Mouse (Mus musculus): ENCODE measurements at regions not wholly inside any gene's neighbourhood (a gene's known extent, or its start where the extent isn't known, plus 50 kb on each side); places are given as distances from the start of the nearest gene placed in this dataset.

DNA sequence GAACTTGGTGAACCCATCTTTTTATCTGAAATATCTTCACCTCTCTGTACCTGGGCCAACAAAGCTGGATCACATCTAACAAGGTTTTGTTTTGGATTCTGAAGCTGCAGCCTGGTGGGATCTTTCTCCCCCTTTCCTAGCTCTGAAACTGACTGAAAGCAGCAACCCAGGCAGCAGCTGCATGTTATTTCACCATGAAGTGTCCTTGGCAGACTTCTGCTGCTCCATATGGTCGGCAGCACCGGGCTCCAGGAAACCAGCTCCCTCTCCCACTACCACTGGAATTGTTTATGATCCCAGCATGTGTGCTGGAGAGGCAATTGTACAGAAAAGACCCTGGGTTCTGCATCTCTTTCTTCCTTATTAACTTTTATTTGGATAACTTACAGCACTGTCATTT is 145.0 kb downstream of the Spata18 start:
- no peak for DNase-seq (ENCODE audit: low read depth, low spot score)

DNA sequence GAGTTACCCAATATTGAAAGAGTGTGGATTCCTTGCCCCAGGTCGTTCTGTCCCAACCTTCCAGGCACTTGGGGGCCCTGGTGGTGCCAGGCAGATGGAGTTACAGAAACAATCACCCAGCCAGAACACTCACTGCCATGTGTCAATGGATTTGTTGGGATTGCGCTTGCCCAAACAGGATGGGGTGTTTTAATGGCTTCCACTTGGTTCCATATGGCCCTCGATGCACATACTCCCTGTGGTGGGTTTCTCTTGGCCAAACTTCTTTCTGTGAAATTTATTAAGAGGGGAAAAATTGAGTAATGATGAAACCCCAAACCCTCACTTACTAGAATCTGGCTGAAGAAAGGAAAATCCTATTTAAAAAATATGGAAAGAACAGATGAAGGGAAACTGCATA is 146.8 kb downstream of the Spata18 start:
- no peak for DNase-seq (ENCODE audit: low read depth, low spot score)

- no peak for DNase-seq (ENCODE audit: low read depth, low spot score)
Observed at GRCm38 (mm10) chr5:73803431-73803830, 152.3 kb downstream of the Spata18 start.

DNA sequence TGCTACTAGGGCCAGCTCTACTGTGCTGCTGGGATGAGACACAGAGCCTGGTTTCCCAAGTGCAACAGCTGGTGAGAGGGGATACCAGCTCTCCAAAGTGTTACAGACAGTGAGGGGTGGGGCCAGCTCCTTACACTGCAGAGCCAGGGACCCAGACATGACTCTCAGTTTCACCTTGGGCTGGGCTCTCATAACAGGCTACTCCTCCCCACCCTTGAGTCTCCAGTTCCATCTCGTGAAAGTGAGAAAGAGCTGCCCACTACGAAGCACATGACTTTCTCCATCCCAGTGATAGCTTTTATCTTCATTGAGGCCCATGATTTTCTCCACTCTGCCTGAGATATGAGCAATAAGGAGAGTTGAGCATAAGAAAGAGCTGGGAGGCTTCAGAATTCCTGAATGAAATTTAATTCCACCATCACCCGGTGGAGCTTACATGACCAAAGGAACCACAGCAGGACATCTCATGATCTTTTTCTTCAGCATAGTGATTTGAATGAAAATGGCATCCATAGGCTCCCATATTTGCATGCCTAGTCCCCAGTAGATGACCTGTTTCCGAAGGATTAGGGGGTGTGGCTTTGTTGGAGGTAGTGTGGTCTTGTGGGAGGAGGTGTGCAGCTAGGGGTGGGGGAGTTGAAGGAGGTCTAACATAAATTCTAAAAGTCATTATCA is 153.5 kb downstream of the Spata18 start:
- DNase-seq (ENCODE audit: low read depth, low spot score), result no peak

- DNase-seq (ENCODE audit: low read depth, low spot score), result no peak
Observed at GRCm38 (mm10) chr5:73810660-73811059, 159.5 kb downstream of the Spata18 start.

- DNase-seq (ENCODE audit: low read depth, low spot score), result peak; percentile 23
Observed at GRCm38 (mm10) chr5:73811094-73811521, 159.9 kb downstream of the Spata18 start.

- DNase-seq (ENCODE audit: low read depth, low spot score), result no peak
Observed at GRCm38 (mm10) chr5:73815752-73816151, 164.6 kb downstream of the Spata18 start.

- DNase-seq (ENCODE audit: low read depth, low spot score), result no peak
Observed at GRCm38 (mm10) chr5:73817180-73817579, 166.0 kb downstream of the Spata18 start.

- no peak for DNase-seq (ENCODE audit: low read depth, low spot score)
Observed at GRCm38 (mm10) chr5:73821956-73822545, 170.9 kb downstream of the Spata18 start.

DNA sequence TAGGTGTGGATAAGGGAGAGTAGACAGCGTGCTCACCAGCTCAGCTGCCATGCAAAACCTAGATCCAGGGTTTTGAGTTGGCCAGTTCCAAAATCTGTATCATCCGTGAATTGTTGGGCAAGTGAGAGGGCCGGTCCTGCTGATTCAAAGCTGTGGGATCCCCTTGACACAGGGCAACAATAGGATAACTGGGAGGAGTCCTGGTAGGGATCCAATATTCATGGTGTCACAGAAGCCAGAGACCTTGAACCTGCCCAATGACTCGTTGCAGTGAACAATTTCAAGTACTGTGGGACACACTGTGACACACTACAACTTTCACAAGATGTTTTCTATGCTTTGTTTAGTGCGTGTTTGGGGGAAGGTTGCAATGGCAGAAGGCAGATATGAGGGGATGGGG is 172.2 kb downstream of the Spata18 start:
- DNase-seq (ENCODE audit: low read depth, low spot score), result no peak

DNA sequence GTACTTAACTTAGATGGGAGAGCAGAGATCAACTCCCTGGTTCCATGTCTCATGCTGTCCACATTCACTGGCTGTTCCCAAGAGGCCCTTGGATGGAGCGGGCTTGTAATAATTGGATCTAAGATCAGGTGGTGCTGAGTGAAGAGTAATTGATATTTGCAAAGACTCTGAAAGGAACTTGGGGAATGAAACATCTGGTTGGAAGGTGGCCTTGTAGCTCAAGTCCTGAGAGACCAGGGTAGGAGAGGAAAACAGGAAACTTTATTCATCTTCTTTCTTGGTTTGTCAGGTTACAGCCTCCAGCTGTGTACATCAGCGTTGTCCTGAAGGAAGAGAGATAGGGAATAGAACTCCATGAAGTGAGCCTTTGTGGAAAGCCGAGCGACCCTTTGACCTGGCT is 175.8 kb downstream of the Spata18 start:
- DNase-seq (ENCODE audit: low read depth, low spot score), result no peak

DNA sequence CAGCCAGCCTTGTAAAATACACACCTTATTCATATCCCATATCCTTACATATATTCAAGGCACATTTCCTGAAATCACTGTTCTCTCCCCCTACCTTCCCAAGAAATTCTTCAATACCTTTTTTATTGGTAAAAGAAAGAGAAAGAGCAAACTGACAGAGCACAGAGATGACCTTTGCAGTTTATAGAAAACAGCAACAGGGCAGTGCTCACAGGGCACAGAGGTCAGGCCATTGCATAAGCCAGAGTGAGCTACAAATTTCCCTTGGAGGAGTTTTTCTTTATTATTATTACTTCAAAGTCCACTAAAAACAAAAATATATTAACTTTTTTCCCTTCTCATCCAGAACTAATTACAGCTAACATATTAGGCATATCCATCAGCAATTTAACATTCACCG is 182.5 kb downstream of the Spata18 start:
- DNase-seq (ENCODE audit: low read depth, low spot score), result no peak

DNA sequence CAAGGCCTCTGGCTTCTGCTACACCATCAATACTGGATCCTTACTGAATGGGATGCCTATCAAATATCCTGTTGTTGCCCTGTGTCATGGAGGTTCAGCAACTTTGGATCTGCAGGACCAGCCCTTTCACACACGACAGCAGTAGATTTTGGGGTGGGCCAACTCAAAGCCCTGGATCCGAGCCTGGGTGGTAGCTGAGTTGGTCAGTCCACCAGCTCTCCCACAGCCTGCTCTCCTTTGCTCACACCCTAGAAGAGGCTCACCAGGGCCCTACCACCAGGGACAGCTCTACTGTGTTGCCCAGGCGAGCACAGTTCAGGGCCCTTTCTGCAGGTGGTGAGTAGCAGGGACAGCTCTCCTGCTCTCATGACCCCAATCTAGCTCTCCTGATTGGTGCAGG is 192.6 kb downstream of the Spata18 start:
- DNase-seq (ENCODE audit: low read depth, low spot score), result no peak

- no peak for DNase-seq (ENCODE audit: low read depth, low spot score)
Observed at GRCm38 (mm10) chr5:73846096-73846782, 195.1 kb downstream of the Spata18 start.

- DNase-seq (ENCODE audit: low read depth, low spot score), result no peak
Observed at GRCm38 (mm10) chr5:73846783-73847151, 195.6 kb downstream of the Spata18 start.

DNA sequence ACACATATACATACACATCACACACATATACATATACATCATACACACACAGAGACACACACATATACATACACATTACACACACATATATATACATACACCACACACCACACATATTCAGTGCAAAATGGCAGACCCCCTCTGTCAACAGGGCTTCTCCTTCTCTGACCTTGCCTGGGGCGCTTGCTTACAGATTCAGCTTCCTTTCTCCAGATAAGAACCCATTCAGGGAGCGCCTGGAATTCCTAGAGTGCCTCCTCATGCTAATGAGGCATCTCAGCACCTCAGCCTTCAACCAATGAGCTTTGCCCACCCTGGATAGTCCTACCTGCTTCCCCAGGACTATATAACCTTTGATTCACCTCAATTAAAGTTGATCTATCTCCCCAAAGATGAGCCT is 200.3 kb downstream of the Spata18 start:
- no peak for DNase-seq (ENCODE audit: low read depth, low spot score)

DNA sequence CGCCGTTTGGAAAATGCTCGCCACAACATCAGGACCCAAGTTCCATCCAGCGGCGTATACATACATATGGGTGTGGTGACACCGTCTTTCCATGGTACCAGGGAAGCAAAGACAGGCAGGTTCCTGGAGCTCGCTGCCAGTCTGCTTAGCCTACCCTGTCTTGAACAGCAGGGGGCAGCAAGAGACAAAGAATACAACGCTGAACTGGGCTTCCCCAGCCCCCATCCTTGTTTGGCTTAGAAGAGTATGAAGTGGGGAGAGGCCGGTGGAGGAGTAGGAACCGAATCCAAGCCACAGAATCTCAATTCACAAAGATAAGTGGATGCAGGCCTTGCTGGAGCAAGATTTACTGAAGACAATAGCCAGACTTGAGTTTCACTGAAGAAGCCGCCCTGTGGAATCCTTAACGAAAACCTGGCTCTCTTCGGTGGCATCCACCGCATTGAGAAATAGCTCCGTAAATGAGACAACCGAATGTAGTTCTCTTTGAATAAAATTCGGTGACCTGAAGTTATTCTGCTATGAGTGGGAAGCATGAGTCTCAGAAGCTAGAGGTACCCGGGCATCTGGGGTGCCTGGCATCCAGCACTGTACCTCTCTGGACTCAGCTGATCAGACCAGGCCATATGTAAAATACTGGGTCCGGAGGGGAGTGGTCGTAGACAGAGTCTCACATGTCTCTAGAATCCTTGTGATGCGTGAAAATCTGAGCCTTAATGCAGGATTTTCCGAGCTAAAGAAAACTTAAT is 203.0 kb downstream of the Spata18 start:
- peak; percentile 74 for DNase-seq (ENCODE audit: low read depth, low spot score)

GRCm38 (mm10) chr5:73854774-73855371 is 203.7 kb downstream of the Spata18 start:
- DNase-seq (ENCODE audit: low read depth, low spot score), result no peak

DNA sequence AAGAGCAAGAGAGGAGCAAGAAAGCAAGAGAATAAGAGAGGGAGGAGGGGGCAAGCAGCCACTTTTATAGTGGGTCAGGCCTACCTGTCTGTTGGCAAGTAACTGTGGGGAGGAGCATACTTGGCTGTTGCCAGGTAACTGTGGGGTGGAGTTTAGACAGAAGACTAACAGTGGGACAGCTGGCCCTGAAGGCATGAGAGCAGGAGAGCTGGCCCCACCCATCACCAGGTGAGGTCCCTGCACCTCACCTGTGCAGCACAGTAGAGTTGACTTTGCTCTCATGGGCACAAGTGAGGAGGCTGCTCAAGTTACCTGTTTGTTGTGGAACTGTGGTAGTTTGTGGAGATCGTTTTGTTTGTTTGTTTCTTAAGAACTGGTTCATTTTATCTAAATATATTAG is 208.1 kb downstream of the Spata18 start:
- DNase-seq (ENCODE audit: low read depth, low spot score), result no peak

DNA sequence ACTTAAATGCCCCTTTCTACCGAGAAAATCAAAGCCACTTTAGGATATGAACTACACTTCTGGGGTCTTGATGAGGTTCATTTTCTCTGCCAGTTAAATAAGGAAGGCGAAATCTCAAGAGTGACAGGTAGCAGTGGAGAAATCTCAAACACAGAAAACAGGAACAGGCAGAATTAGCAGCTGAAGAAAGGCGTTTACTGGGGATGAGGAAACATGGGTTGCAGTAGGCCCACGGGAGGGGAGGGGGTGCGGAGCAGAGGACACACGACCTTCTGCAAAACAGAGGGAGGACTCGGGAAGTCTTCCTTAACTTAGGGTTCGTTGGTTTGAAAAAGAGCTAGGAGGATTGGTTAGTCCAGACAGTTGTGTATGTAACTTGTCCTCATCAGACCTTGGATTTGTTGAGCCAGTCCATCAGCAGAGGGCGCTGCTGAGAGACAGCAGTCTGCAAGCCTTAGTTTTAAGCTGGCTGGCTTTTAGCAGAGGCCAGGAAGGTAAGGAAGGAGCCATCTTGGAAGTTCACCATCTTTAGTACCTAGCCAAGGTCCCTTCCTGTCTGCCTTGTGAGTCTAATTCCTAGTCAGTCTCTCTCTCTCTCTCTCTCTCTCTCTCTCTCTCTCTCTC is 204.0 kb downstream of the Usp46 start:
- peak; percentile 43 for DNase-seq (ENCODE audit: low read depth, low spot score)

- DNase-seq (ENCODE audit: low read depth, low spot score), result no peak
Observed at GRCm38 (mm10) chr5:73872641-73873421, 195.4 kb downstream of the Usp46 start.

Measured in embryo, embryonic 11.5 days (tissue).